In the genomic region with DNA sequence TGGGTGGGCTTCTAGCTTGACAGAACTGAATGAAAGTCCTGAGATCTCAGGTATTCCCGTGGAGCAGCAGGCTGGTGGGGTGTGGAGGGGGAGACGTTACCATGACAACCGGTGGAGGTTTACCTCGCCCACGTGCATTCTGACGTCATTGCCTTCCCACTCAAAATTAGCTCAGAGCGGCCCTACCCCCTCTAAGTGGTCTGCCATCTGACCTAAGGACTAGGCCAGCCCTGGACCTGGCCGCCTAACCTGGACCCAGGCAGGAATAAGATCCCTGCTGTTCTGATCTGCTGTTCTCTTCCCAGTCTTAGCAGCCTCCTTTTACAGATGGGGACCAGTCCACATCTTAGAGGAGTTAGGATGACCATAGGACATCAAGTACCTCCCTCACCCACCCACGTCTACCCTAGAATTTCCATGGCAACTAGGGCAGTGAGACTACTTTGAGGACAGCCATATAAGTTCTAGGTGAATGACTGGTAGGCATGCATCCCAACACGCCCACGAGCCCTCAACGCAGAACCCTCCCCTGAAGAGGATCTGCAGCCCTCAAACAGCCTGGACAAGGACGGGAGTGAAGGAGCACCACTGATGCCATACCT, we compare ENCODE assay signal across 8 mouse cellular contexts. TPM values are rescaled to one million over a fixed set of nuclear protein-coding genes. Genes with fewer than 3 reads are reported as not detected.
A peak's percentile ranks its signal among the peaks of the same experiment; 100 is the strongest.
DNase-seq lines count a peak whose midpoint lies in the region; ATAC-seq and TF ChIP-seq lines count a peak whose summit lies in the region.

No protein-coding gene starts in this region.

- no peaks in the 10 kb centered on the region for H3K27me3 ChIP-seq in kidney, postnatal 0 days (ENCODE audit: insufficient read depth, low read length)
- H3K27me3 ChIP-seq in forebrain, postnatal 0 days (ENCODE audit: insufficient read depth, low read length), result peaks cover 7% of the 10 kb centered on the region; the same call in 1 of the 2 replicates
- H3K27me3 ChIP-seq in midbrain, embryonic 16.5 days (ENCODE audit: control insufficient read depth, insufficient read depth, low read depth, low read length), result no peaks in the 10 kb centered on the region; the same call in none of the 2 replicates

- peak; percentile 5; the same call in 1 of the 2 replicates for ATAC-seq in kidney, postnatal 0 days (replicated peaks; ENCODE audit: low FRiP score, low read depth)
- ATAC-seq in forebrain, postnatal 0 days, result peak; percentile 21; the same call in 1 of the 2 replicates
- peak; percentile 42; the same call in 1 of the 2 replicates for ATAC-seq in midbrain, embryonic 16.5 days

- H3K9me3 ChIP-seq in kidney, postnatal 0 days (replicated peaks; ENCODE audit: low read length), result no peaks in the 10 kb centered on the region
- no peaks in the 10 kb centered on the region for H3K9me3 ChIP-seq in forebrain, postnatal 0 days (ENCODE audit: low read length)
- no peaks in the 10 kb centered on the region for H3K9me3 ChIP-seq in midbrain, embryonic 16.5 days (replicated peaks; ENCODE audit: control insufficient read depth, low read length, poor library complexity, severe bottlenecking)

- no peaks in the 10 kb centered on the region for H3K36me3 ChIP-seq in kidney, postnatal 0 days (ENCODE audit: insufficient read depth, low read length)
- no peaks in the 10 kb centered on the region for H3K36me3 ChIP-seq in forebrain, postnatal 0 days (ENCODE audit: insufficient read depth)
- no peaks in the 10 kb centered on the region for H3K36me3 ChIP-seq in midbrain, embryonic 16.5 days (ENCODE audit: control insufficient read depth, insufficient read depth, low read length)

- H3K27ac ChIP-seq in kidney, postnatal 0 days, result no peak overlapping the region
- no peak overlapping the region for H3K27ac ChIP-seq in bone marrow macrophage, adult 2 months (ENCODE audit: insufficient read depth, low read depth, low read length)
- no peak overlapping the region for H3K27ac ChIP-seq in forebrain, postnatal 0 days (ENCODE audit: low read depth, low read length)
- H3K27ac ChIP-seq in midbrain, embryonic 16.5 days (ENCODE audit: low read length), result no peak overlapping the region

- peak overlapping the region; percentile 68; the same call in 1 of the 2 replicates for H3K9ac ChIP-seq in kidney, postnatal 0 days (ENCODE audit: low read depth, low read length)
- H3K9ac ChIP-seq in forebrain, postnatal 0 days, result peak overlapping the region; percentile 64
- peak overlapping the region; percentile 72 for H3K9ac ChIP-seq in midbrain, embryonic 16.5 days (ENCODE audit: low read depth, low read length)

- peaks cover 12% of the 10 kb centered on the region; the same call in 1 of the 2 replicates for H3K4me1 ChIP-seq in kidney, postnatal 0 days (replicated peaks; ENCODE audit: insufficient read depth, low read length)
- no peaks in the 10 kb centered on the region for H3K4me1 ChIP-seq in bone marrow macrophage, adult 2 months (ENCODE audit: control insufficient read depth, insufficient read depth, low read length)
- H3K4me1 ChIP-seq in forebrain, postnatal 0 days (ENCODE audit: insufficient read depth), result peaks cover 15% of the 10 kb centered on the region
- peaks cover 19% of the 10 kb centered on the region for H3K4me1 ChIP-seq in midbrain, embryonic 16.5 days (ENCODE audit: control insufficient read depth, insufficient read depth, low read length)

- WGBS in kidney, postnatal 0 days, result 18% methylated on average over 13 of the region's 13 CpGs
- 31% methylated on average over 13 of the region's 13 CpGs for WGBS in forebrain, postnatal 0 days
- 31% methylated on average over 13 of the region's 13 CpGs for WGBS in midbrain, embryonic 16.5 days

- peak; percentile 14 for DNase-seq in kidney, postnatal 0 days (ENCODE audit: low spot score)
- no peak for DNase-seq in kidney, adult 9 months
- DNase-seq in forebrain, postnatal 0 days, result peak; percentile 81
- peak; percentile 79 for DNase-seq in layer of hippocampus, postnatal 36 days
- no peak for DNase-seq in adrenal gland, adult 2 months
- no peak for DNase-seq in ovary, postnatal 14 days (ENCODE audit: low spot score)

- TF ChIP-seq CTCF in kidney, postnatal 0 days (IDR thresholded peaks at IDR 0.05; ENCODE audit: low read depth), result no peak
- no peak for TF ChIP-seq CTCF in bone marrow macrophage, adult 2 months (IDR thresholded peaks at IDR 0.05; ENCODE audit: low read depth, low read length)
- TF ChIP-seq CTCF in forebrain, postnatal 0 days (IDR thresholded peaks at IDR 0.05; ENCODE audit: low read depth), result no peak

- no peak for TF ChIP-seq POLR2A in bone marrow macrophage, adult 2 months (IDR thresholded peaks at IDR 0.05; ENCODE audit: borderline replicate concordance, low read depth, low read length)

- H3K4me2 ChIP-seq in kidney, postnatal 0 days (ENCODE audit: low read length), result peak overlapping the region; percentile 95
- H3K4me2 ChIP-seq in forebrain, postnatal 0 days (ENCODE audit: low read depth), result peak overlapping the region; percentile 84
- peak overlapping the region; percentile 79 for H3K4me2 ChIP-seq in midbrain, embryonic 16.5 days (ENCODE audit: low read length)

- H3K4me3 ChIP-seq in kidney, postnatal 0 days (replicated peaks; ENCODE audit: low read depth, low read length), result peak overlapping the region; percentile 68
- H3K4me3 ChIP-seq in bone marrow macrophage, adult 2 months (ENCODE audit: insufficient read depth, low read length), result peak overlapping the region; percentile 76
- peak overlapping the region; percentile 54 for H3K4me3 ChIP-seq in forebrain, postnatal 0 days (ENCODE audit: low read depth, low read length)
- H3K4me3 ChIP-seq in midbrain, embryonic 16.5 days (ENCODE audit: low read depth, low read length), result peak overlapping the region; percentile 49

RNA-seq across cellular contexts. Expression of a gene that starts 1.0 kb away (rescaled TPM):
- 6.1 and 8.2 TPM in 2 replicates for polyA plus RNA-seq in kidney, postnatal 0 days (2015; fragmentation: Nextera tagmentation; extraction: Ambion mirVana)
- 8.2 and 11.2 TPM in 2 replicates for polyA plus RNA-seq in bone marrow macrophage, adult 2 months (2012; ENCODE audit: insufficient read depth, insufficient read length, missing spikeins)
- total RNA-seq in forebrain, postnatal 0 days (2014; rRNA removed), result 10.2 and 12.2 TPM in 2 replicates
- polyA plus RNA-seq in forebrain, postnatal 0 days (2015; fragmentation: Nextera tagmentation; extraction: Ambion mirVana), result 11.3 and 14.8 TPM in 2 replicates
- total RNA-seq in layer of hippocampus, postnatal 36 days (2021), result 10 to 100 TPM; 80.7 to 81.4 TPM
- 8.2 and 12.1 TPM in 2 replicates for polyA plus RNA-seq in midbrain, embryonic 16.5 days (2015; fragmentation: Nextera tagmentation; extraction: Ambion mirVana)
- total RNA-seq in adrenal gland, adult 2 months (2021), result 10 to 100 TPM; 12.3 to 15.6 TPM
- polyA plus RNA-seq in adrenal gland, adult 2 months (2012; rRNA removed), result 37.1 and 62.5 TPM in 2 replicates

RNA-seq across cellular contexts. Expression of a gene that starts 10.4 kb away (rescaled TPM):
- 28.7 and 29.2 TPM in 2 replicates for polyA plus RNA-seq in kidney, postnatal 0 days (2015; fragmentation: Nextera tagmentation; extraction: Ambion mirVana)
- 35.5 and 36.1 TPM in 2 replicates for polyA plus RNA-seq in bone marrow macrophage, adult 2 months (2012; ENCODE audit: insufficient read depth, insufficient read length, missing spikeins)
- total RNA-seq in forebrain, postnatal 0 days (2014; rRNA removed), result 71.7 and 93.2 TPM in 2 replicates
- 48.7 and 54.3 TPM in 2 replicates for polyA plus RNA-seq in forebrain, postnatal 0 days (2015; fragmentation: Nextera tagmentation; extraction: Ambion mirVana)
- total RNA-seq in layer of hippocampus, postnatal 36 days (2021), result 10 to 100 TPM; 89.6 to 99.3 TPM
- polyA plus RNA-seq in midbrain, embryonic 16.5 days (2015; fragmentation: Nextera tagmentation; extraction: Ambion mirVana), result 53.8 and 54.4 TPM in 2 replicates
- total RNA-seq in adrenal gland, adult 2 months (2021), result 10 to 100 TPM; 51.0 to 53.6 TPM
- polyA plus RNA-seq in adrenal gland, adult 2 months (2012; rRNA removed), result 63.8 and 67.8 TPM in 2 replicates

RNA-seq across cellular contexts. Expression of a gene that starts 19.0 kb away (rescaled TPM):
- 13.1 and 15.0 TPM in 2 replicates for polyA plus RNA-seq in kidney, postnatal 0 days (2015; fragmentation: Nextera tagmentation; extraction: Ambion mirVana)
- polyA plus RNA-seq in bone marrow macrophage, adult 2 months (2012; ENCODE audit: insufficient read depth, insufficient read length, missing spikeins), result 16.2 and 17.1 TPM in 2 replicates
- total RNA-seq in forebrain, postnatal 0 days (2014; rRNA removed), result 31.9 and 37.3 TPM in 2 replicates
- 10.1 and 14.8 TPM in 2 replicates for polyA plus RNA-seq in forebrain, postnatal 0 days (2015; fragmentation: Nextera tagmentation; extraction: Ambion mirVana)
- total RNA-seq in layer of hippocampus, postnatal 36 days (2021), result 10 to 100 TPM; 24.3 to 26.6 TPM
- polyA plus RNA-seq in midbrain, embryonic 16.5 days (2015; fragmentation: Nextera tagmentation; extraction: Ambion mirVana), result 24.3 and 24.4 TPM in 2 replicates
- 10 to 100 TPM; 19.8 to 21.5 TPM for total RNA-seq in adrenal gland, adult 2 months (2021)
- 45.0 and 45.6 TPM in 2 replicates for polyA plus RNA-seq in adrenal gland, adult 2 months (2012; rRNA removed)

RNA-seq across cellular contexts. Expression of a gene that starts 19.1 kb away (rescaled TPM):
- polyA plus RNA-seq in kidney, postnatal 0 days (2015; fragmentation: Nextera tagmentation; extraction: Ambion mirVana), result 16.5 and 17.3 TPM in 2 replicates
- polyA plus RNA-seq in bone marrow macrophage, adult 2 months (2012; ENCODE audit: insufficient read depth, insufficient read length, missing spikeins), result 42.6 and 43.7 TPM in 2 replicates
- total RNA-seq in forebrain, postnatal 0 days (2014; rRNA removed), result 54.4 and 94.6 TPM in 2 replicates
- 44.8 and 54.3 TPM in 2 replicates for polyA plus RNA-seq in forebrain, postnatal 0 days (2015; fragmentation: Nextera tagmentation; extraction: Ambion mirVana)
- 10 to 100 TPM; 49.7 to 51.6 TPM for total RNA-seq in layer of hippocampus, postnatal 36 days (2021)
- polyA plus RNA-seq in midbrain, embryonic 16.5 days (2015; fragmentation: Nextera tagmentation; extraction: Ambion mirVana), result 63.8 and 69.0 TPM in 2 replicates
- 10 to 100 TPM; 29.4 to 34.0 TPM for total RNA-seq in adrenal gland, adult 2 months (2021)
- polyA plus RNA-seq in adrenal gland, adult 2 months (2012; rRNA removed), result 161 and 188 TPM in 2 replicates

RNA-seq across cellular contexts. Expression of a gene that starts 22.4 kb away (rescaled TPM):
- 7.1 and 8.2 TPM in 2 replicates for polyA plus RNA-seq in kidney, postnatal 0 days (2015; fragmentation: Nextera tagmentation; extraction: Ambion mirVana)
- 0.87 and 1.4 TPM in 2 replicates for polyA plus RNA-seq in bone marrow macrophage, adult 2 months (2012; ENCODE audit: insufficient read depth, insufficient read length, missing spikeins)
- 6.3 and 7.8 TPM in 2 replicates for total RNA-seq in forebrain, postnatal 0 days (2014; rRNA removed)
- polyA plus RNA-seq in forebrain, postnatal 0 days (2015; fragmentation: Nextera tagmentation; extraction: Ambion mirVana), result 7.6 and 8.2 TPM in 2 replicates
- 1 to 10 TPM; 5.6 to 7.0 TPM for total RNA-seq in layer of hippocampus, postnatal 36 days (2021)
- 7.0 and 8.5 TPM in 2 replicates for polyA plus RNA-seq in midbrain, embryonic 16.5 days (2015; fragmentation: Nextera tagmentation; extraction: Ambion mirVana)
- 1 to 10 TPM; 1.0 to 6.9 TPM for total RNA-seq in adrenal gland, adult 2 months (2021)
- 0.70 and 0.71 TPM in 2 replicates for polyA plus RNA-seq in adrenal gland, adult 2 months (2012; rRNA removed)

Comparison
In these comparisons a context has a peak if more than half of its experiments do, and no peak if none do; other contexts are left out.
1. DNase-seq: peak in kidney, postnatal 0 days (single experiment), forebrain, postnatal 0 days (single experiment) and layer of hippocampus, postnatal 36 days (2 of 2); none in kidney, adult 9 months (single experiment), adrenal gland, adult 2 months (single experiment) and ovary, postnatal 14 days (single experiment).
2. Peak in every context shown above with its lines, with median percentiles within 50 percentile points of each other: ATAC-seq, H3K4me2 ChIP-seq, H3K4me3 ChIP-seq and H3K9ac ChIP-seq.